Mouse (Mus musculus) limb, embryonic 11.5 days (tissue): ENCODE measurements around the gene P4ha3. TPM values are rescaled to one million over a fixed set of nuclear protein-coding genes. Genes with fewer than 3 reads are reported as not detected.

ENCODE experiments used
- ATAC-seq: fragments of 200-750 bp; cut with Nextera tagmentation; 2 replicates; pipeline ENCODE4 v1.8.0; 2017; ENCODE audit warnings: low read depth; ENCODE audit not compliant: insufficient number of reproducible peaks, low FRiP score, low TSS enrichment
- DNase-seq: peaks from one replicate; pipeline ENCODE4 v3.0.0-alpha.2; 2015; ENCODE audit warnings: low spot score
- H3K27ac ChIP-seq: fragments of 300-500 bp; sonication (generic); replicated peaks from 2 replicates; pipeline ENCODE4 v1.5.1; 2014; ENCODE audit warnings: low read depth, mild to moderate bottlenecking, low read length
- H3K27me3 ChIP-seq: fragments of 300-500 bp; sonication (generic); 2 replicates; pipeline ENCODE4 v1.6.1; 2014; ENCODE audit warnings: mild to moderate bottlenecking, low read length, mixed read lengths; ENCODE audit not compliant: control insufficient read depth, insufficient read depth
- H3K36me3 ChIP-seq: fragments of 300-500 bp; sonication (generic); 2 replicates; pipeline ENCODE4 v1.6.1; 2014; ENCODE audit warnings: mild to moderate bottlenecking, low read length, moderate library complexity, mixed read lengths; ENCODE audit not compliant: control insufficient read depth, insufficient read depth
- H3K4me1 ChIP-seq: fragments of 300-500 bp; sonication (generic); 2 replicates; pipeline ENCODE4 v1.6.1; 2014; ENCODE audit warnings: low read length, mixed read lengths; ENCODE audit not compliant: control insufficient read depth, insufficient read depth
- H3K4me2 ChIP-seq: fragments of 300-500 bp; sonication (generic); 2 replicates; pipeline ENCODE4 v1.6.1; 2014; ENCODE audit warnings: low read depth, mild to moderate bottlenecking, moderate library complexity; ENCODE audit not compliant: severe bottlenecking
- H3K4me3 ChIP-seq: fragments of 300-500 bp; sonication (generic); 2 replicates; pipeline ENCODE4 v1.5.1; 2014; ENCODE audit warnings: low read depth, low read length
- H3K9ac ChIP-seq: fragments of 300-500 bp; sonication (generic); 2 replicates; pipeline ENCODE4 v1.6.1; 2014; ENCODE audit warnings: mild to moderate bottlenecking, low read length
- H3K9me3 ChIP-seq: fragments of 300-500 bp; sonication (generic); 2 replicates; pipeline ENCODE4 v1.6.1; 2016; ENCODE audit warnings: low read length; ENCODE audit not compliant: control insufficient read depth
- WGBS: fragments of 180-500 bp; shearing (Covaris S2); extraction: QIAGEN DNeasy Blood & Tissue Kit; methylation state at CpG from one replicate; pipeline ENCODE4 v1.1.7; 2014; 5-methylcytosine and 5-hydroxymethylcytosine counted together
- polyA plus RNA-seq: library from polyadenylated mRNA; unstranded; fragments of >200 nt; fragmentation: Nextera tagmentation; extraction: Ambion mirVana; gene quantifications from 2 replicates; pipeline ENCODE4 v1.2.1, GENCODE M21; 2014

P4ha3 gene
- polyA plus RNA-seq, 1 experiment from 2014 or later = 5.9 TPM

DNA sequence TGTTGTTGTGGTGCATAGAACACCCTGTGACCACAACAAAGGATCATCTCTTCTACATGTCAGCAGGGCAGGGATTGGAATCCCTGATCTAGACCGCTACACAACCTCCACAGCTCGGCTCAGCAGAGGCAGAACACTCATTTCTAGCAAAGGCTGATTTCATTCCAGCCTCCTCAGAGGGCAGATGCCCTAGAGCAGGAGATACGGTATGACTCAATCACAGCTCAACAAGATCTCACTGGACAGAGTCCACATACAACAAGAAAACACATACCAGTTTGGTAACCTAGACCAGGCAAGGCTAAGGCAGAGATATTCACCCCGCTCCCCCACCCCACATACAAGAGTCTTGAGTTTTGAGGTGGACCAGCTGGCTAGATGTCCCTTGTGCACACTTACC lies 43.3 kb downstream of the P4ha3 start:
- DNase-seq (no peak), ATAC-seq (no peak)
- H3K36me3 ChIP-seq = peaks cover 9% of the 10 kb centered on the region; the same call in 1 of the 2 replicates
- no peak overlapping the region for H3K27ac ChIP-seq
- no peaks in the 10 kb centered on the region for H3K4me1 ChIP-seq
- no peak overlapping the region for H3K4me2 ChIP-seq
- H3K9ac ChIP-seq = no peak overlapping the region
- no peak overlapping the region for H3K4me3 ChIP-seq
- WGBS = 92% methylated on average over 4 of the region's 4 CpGs
- H3K9me3 ChIP-seq = no peaks in the 10 kb centered on the region
- no peaks in the 10 kb centered on the region for H3K27me3 ChIP-seq

DNA sequence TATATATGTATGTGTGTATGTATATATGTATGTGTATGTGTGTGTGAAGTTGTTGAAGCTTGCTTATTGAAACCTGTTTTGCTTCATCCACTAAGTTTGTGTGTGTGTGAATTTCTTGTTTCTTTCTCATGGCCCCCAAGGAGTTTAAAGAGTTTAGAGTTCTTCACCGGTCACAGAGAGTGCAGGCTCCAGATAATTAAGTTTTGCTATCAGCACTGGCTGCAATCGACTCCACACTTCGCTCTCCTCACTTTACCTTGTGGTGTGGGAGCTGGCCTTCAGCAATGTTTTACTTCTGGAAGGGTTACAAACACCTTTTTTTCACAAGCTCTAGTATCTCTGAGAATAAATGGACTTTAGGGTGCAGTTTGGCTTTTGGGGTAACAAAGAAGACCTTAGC lies 45.9 kb downstream of the P4ha3 start:
- H3K4me2 ChIP-seq = no peak overlapping the region
- DNase-seq (no peak), ATAC-seq (no peak)
- H3K27me3 ChIP-seq = no peaks in the 10 kb centered on the region
- H3K4me1 ChIP-seq = no peaks in the 10 kb centered on the region
- H3K36me3 ChIP-seq = peaks cover 13% of the 10 kb centered on the region; the same call in 1 of the 2 replicates
- no peak overlapping the region for H3K27ac ChIP-seq
- H3K4me3 ChIP-seq = no peak overlapping the region
- WGBS = 95% methylated on average over 3 of the region's 3 CpGs
- H3K9ac ChIP-seq = no peak overlapping the region
- H3K9me3 ChIP-seq = no peaks in the 10 kb centered on the region

DNA sequence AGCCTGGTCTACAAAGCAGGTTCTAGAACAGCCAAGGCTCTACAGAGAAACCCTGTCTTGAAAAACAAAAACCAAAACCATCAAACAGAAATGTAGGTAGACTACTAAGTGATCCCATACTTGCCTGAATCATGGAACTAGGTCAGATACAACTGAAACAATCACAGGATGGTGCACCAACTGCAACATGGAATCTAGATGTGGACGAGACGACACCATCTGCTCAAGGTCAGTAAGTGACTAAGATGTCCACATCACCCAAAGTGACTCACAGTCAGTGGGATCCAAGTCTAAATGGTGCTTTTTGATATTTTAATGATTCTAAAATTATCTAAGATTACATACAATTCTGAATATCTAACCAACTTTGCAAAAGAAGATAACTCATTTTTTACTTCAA lies 50.6 kb downstream of the P4ha3 start:
- ATAC-seq = no peak
- H3K4me2 ChIP-seq = no peak overlapping the region
- no peaks in the 10 kb centered on the region for H3K27me3 ChIP-seq
- no peak overlapping the region for H3K27ac ChIP-seq
- no peak overlapping the region for H3K9ac ChIP-seq
- WGBS = 97% methylated on average over 2 of the region's 2 CpGs
- no peak overlapping the region for H3K4me3 ChIP-seq
- DNase-seq = no peak
- H3K36me3 ChIP-seq = peaks cover 13% of the 10 kb centered on the region; the same call in 1 of the 2 replicates
- no peaks in the 10 kb centered on the region for H3K4me1 ChIP-seq
- no peaks in the 10 kb centered on the region for H3K9me3 ChIP-seq

DNA sequence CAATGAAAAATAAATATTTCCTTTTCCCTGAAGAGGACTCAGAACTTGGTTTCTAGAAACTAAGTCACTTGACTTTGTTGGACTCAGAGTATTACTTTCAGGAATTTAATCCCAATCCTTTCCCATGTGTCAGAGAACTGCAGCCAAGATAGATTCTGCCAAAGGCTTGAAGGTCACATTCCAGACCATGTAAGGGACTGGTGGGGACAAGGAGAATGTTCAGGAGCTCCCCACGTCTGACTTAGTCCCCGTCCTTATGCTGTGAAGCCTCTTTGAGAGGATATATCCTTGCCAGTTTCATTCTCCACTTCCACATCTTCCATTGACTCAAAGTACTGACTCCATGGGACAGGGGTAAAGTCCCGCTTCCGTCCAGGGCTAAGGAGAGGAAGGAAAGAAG lies 69.7 kb downstream of the P4ha3 start:
- H3K36me3 ChIP-seq = no peaks in the 10 kb centered on the region
- 87% methylated on average over 4 of the region's 4 CpGs for WGBS
- no peak overlapping the region for H3K27ac ChIP-seq
- H3K9me3 ChIP-seq = no peaks in the 10 kb centered on the region
- no peak overlapping the region for H3K9ac ChIP-seq
- DNase-seq (no peak), ATAC-seq (no peak)
- no peak overlapping the region for H3K4me2 ChIP-seq
- no peaks in the 10 kb centered on the region for H3K27me3 ChIP-seq
- no peaks in the 10 kb centered on the region for H3K4me1 ChIP-seq
- no peak overlapping the region for H3K4me3 ChIP-seq

DNA sequence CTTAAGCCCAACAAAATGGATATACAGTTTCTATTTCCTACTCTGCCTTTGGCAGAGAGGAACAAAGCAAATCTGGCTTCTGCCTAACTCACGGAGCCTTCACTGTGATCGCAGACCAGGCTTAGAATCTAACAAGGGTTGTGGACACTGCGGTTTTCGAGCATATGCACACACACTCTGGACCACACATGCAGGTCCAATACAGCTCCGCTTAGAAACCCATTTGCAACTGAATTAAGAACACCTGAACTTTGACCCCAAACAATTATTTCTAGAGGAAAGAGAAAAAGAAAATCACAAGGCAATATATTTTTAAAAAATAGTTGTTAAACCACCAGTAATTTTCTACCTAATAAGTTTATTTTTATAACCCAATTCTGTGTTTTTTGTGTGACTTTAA lies 71.0 kb downstream of the P4ha3 start:
- Histone ChIP-seq H3K36me3 (no peaks in the 10 kb centered on the region), H3K4me3 (no peak overlapping the region), H3K4me1 (no peaks in the 10 kb centered on the region), H3K27ac (no peak overlapping the region), H3K9ac (no peak overlapping the region), H3K9me3 (no peaks in the 10 kb centered on the region), H3K27me3 (no peaks in the 10 kb centered on the region), H3K4me2 (no peak overlapping the region)
- no peak for DNase-seq
- 88% methylated on average over 5 of the region's 5 CpGs for WGBS
- ATAC-seq = no peak

DNA sequence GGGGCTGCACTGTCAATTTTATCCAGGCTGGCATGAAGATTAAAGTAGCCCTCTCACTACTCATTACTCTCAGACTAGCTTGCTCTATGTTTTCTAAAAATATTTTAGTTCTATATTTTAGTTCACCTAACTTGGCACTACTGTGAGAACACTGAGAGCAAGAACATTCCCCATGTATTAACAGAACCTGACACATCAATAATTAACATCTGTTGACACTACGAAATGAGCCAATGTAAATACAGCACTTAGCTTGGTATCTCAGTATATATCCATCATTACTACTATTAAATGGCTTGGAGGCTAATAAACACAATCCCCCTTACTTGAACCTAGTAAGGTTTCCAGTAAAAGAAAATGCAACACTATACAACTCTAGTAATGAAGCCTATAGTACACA lies 71.4 kb downstream of the P4ha3 start:
- H3K36me3 ChIP-seq = no peaks in the 10 kb centered on the region
- H3K4me1 ChIP-seq = no peaks in the 10 kb centered on the region
- 93% methylated on average over 1 of the region's 1 CpGs for WGBS
- ATAC-seq = no peak
- no peak for DNase-seq
- H3K27me3 ChIP-seq = no peaks in the 10 kb centered on the region
- H3K27ac ChIP-seq = no peak overlapping the region
- no peak overlapping the region for H3K9ac ChIP-seq
- H3K9me3 ChIP-seq = no peaks in the 10 kb centered on the region
- H3K4me3 ChIP-seq = no peak overlapping the region
- no peak overlapping the region for H3K4me2 ChIP-seq

DNA sequence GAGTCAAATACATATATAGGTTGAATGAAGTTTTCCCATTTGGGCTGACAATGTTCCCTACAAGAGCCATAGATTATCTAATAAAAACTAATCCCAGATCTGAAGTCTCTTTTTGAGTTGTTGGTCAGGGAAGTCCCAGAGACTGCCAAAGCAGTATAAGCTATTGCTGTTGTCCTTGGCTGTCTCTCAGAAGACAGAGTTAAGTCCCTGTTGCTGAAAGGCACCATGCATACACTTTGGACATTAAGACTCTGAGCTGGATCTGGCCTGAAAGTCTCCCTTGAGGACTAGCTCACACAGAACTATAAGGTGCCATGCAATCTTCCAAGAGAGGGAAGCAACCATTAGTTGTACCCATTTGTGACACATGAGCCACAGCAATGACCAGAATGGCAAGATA lies 72.5 kb downstream of the P4ha3 start:
- H3K4me3 ChIP-seq = no peak overlapping the region
- H3K27ac ChIP-seq = no peak overlapping the region
- no peaks in the 10 kb centered on the region for H3K36me3 ChIP-seq
- ATAC-seq (no peak), DNase-seq (no peak)
- H3K9ac ChIP-seq = no peak overlapping the region
- H3K4me2 ChIP-seq = no peak overlapping the region
- H3K27me3 ChIP-seq = no peaks in the 10 kb centered on the region
- H3K4me1 ChIP-seq = no peaks in the 10 kb centered on the region
- H3K9me3 ChIP-seq = no peaks in the 10 kb centered on the region

DNA sequence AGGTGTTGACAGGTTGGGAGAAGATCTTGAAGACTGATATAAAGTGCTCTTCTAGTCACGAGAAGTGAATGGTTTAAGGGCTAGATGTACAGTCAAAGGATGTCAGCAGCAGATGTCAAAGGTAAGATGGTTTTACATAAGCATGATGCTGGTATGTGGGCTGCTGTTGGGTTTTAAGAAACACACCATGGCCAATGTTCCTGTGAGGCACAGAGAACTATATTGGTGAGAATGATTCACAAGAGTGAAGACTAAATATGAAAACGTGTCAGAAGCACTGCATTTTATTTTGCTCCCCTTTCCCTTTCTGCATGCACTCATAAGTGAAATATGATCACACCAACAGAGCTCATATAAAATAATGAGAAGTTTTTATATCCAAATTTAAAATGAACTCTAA lies 77.8 kb downstream of the P4ha3 start:
- ATAC-seq (no peak), DNase-seq (no peak)
- Histone ChIP-seq H3K36me3 (no peaks in the 10 kb centered on the region), H3K4me1 (peaks cover 2% of the 10 kb centered on the region; the same call in 1 of the 2 replicates), H3K9ac (no peak overlapping the region), H3K4me3 (no peak overlapping the region), H3K4me2 (no peak overlapping the region), H3K27ac (no peak overlapping the region), H3K9me3 (no peaks in the 10 kb centered on the region), H3K27me3 (no peaks in the 10 kb centered on the region)
- WGBS = 90% methylated on average over 2 of the region's 2 CpGs

DNA sequence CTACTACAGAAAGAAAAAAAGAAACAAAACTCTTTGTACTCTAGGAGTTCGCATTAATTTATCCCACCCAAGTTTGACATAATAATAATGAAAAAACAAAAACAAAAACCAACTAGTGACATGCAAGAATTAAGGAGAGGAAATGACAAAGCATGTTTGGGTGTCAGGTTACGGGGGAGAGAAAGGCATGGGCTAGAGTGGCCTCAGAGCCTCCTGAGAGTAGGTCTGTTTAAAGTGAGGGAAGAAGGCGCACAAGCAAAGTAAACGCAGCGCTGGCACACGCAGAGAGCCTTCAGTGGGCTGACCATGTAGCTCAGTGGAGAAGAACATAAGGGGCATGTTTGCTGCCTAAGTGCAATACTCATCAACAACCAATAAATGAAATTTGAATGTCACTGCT lies 79.6 kb downstream of the P4ha3 start:
- Histone ChIP-seq H3K4me1 (peaks cover 2% of the 10 kb centered on the region; the same call in 1 of the 2 replicates), H3K9ac (no peak overlapping the region), H3K4me3 (no peak overlapping the region), H3K9me3 (no peaks in the 10 kb centered on the region), H3K36me3 (no peaks in the 10 kb centered on the region), H3K27ac (no peak overlapping the region), H3K27me3 (no peaks in the 10 kb centered on the region), H3K4me2 (no peak overlapping the region)
- no peak for ATAC-seq
- 40% methylated on average over 6 of the region's 6 CpGs for WGBS
- DNase-seq = peak; percentile 23
